Mouse (Mus musculus) embryonic facial prominence, embryonic 11.5 days (tissue): ENCODE results near the gene 2610301B20Rik. TPM values are rescaled to one million over a fixed set of nuclear protein-coding genes. Genes with fewer than 3 reads are reported as not detected.

Source experiments
- ATAC-seq: fragments of 200-750 bp; cut with Nextera tagmentation; replicated peaks from 2 replicates; pipeline ENCODE4 v1.8.0; 2017; ENCODE audit warnings: low read depth; ENCODE audit not compliant: insufficient number of reproducible peaks, low FRiP score, low TSS enrichment
- DNase-seq: peaks from one replicate; pipeline ENCODE4 v3.0.0-alpha.2; 2015; ENCODE audit warnings: low spot score
- H3K27ac ChIP-seq: fragments of 300-500 bp; sonication (generic); replicated peaks from 2 replicates; pipeline ENCODE4 v1.5.1; 2014; ENCODE audit warnings: mild to moderate bottlenecking, low read depth, low read length, control low read depth
- H3K27me3 ChIP-seq: fragments of 300-500 bp; sonication (generic); 2 replicates; pipeline ENCODE4 v1.6.1; 2014; ENCODE audit warnings: mild to moderate bottlenecking, low read length, moderate library complexity, mixed read lengths; ENCODE audit not compliant: control insufficient read depth, insufficient read depth
- H3K36me3 ChIP-seq: fragments of 300-500 bp; sonication (generic); replicated peaks from 2 replicates; pipeline ENCODE4 v1.6.1; 2014; ENCODE audit warnings: low read depth, mild to moderate bottlenecking, low read length, moderate library complexity, mixed read lengths; ENCODE audit not compliant: control insufficient read depth, insufficient read depth
- H3K4me1 ChIP-seq: fragments of 300-500 bp; sonication (generic); 2 replicates; pipeline ENCODE4 v1.6.1; 2014; ENCODE audit warnings: low read length, mixed read lengths; ENCODE audit not compliant: control insufficient read depth, insufficient read depth
- H3K4me2 ChIP-seq: fragments of 300-500 bp; sonication (generic); 2 replicates; pipeline ENCODE4 v1.6.1; 2014; ENCODE audit warnings: low read depth, mild to moderate bottlenecking, control low read depth, low read length, moderate library complexity
- H3K4me3 ChIP-seq: fragments of 300-500 bp; sonication (generic); 2 replicates; pipeline ENCODE4 v1.5.1; 2014; ENCODE audit warnings: low read depth, low read length, control low read depth
- H3K9ac ChIP-seq: fragments of 300-500 bp; sonication (generic); replicated peaks from 2 replicates; pipeline ENCODE4 v1.6.1; 2014; ENCODE audit warnings: mild to moderate bottlenecking, control low read depth, low read length
- H3K9me3 ChIP-seq: fragments of 300-500 bp; sonication (generic); replicated peaks from 2 replicates; pipeline ENCODE4 v1.6.1; 2016; ENCODE audit warnings: mild to moderate bottlenecking, low read length, inconsistent platforms, mixed read lengths; ENCODE audit not compliant: control insufficient read depth
- WGBS: fragments of 180-500 bp; shearing (Covaris S2); extraction: QIAGEN DNeasy Blood & Tissue Kit; methylation state at CpG from one replicate; pipeline ENCODE4 v1.1.7; 2014; 5-methylcytosine and 5-hydroxymethylcytosine counted together
- microRNA-seq: library from miRNA; unstranded; fragments of <30 nt; microRNA quantifications from one replicate; pipeline ENCODE4, GENCODE M21; 2016; ENCODE audit warnings: borderline number of aligned reads
- polyA plus RNA-seq: library from polyadenylated mRNA; unstranded; fragments of >200 nt; fragmentation: Nextera tagmentation; extraction: Ambion mirVana; gene quantifications from 2 replicates; pipeline ENCODE4 v1.2.1, GENCODE M21; 2014

Gene 2610301B20Rik
- polyA plus RNA-seq, 1 experiment from 2014 or later = 40.2 TPM

- Histone ChIP-seq H3K4me3 (no peak overlapping the region), H3K9ac (no peak overlapping the region), H3K27me3 (no peaks in the 10 kb centered on the region), H3K4me2 (no peak overlapping the region), H3K4me1 (no peaks in the 10 kb centered on the region), H3K36me3 (no peaks in the 10 kb centered on the region), H3K9me3 (no peaks in the 10 kb centered on the region), H3K27ac (no peak overlapping the region)
- ATAC-seq = no peak
- no peak for DNase-seq
- 42% methylated on average over 4 of the region's 4 CpGs for WGBS
These were observed 57.9 kb downstream of the 2610301B20Rik start for GRCm38 (mm10) chr4:10932091-10932745.

- Histone ChIP-seq H3K9me3 (no peaks in the 10 kb centered on the region), H3K4me3 (no peak overlapping the region), H3K27me3 (no peaks in the 10 kb centered on the region), H3K27ac (no peak overlapping the region), H3K4me2 (no peak overlapping the region), H3K9ac (no peak overlapping the region), H3K36me3 (no peaks in the 10 kb centered on the region), H3K4me1 (no peaks in the 10 kb centered on the region)
- 82% methylated on average over 5 of the region's 5 CpGs for WGBS
- ATAC-seq = no peak
- DNase-seq = no peak
These were observed 58.5 kb downstream of the 2610301B20Rik start for GRCm38 (mm10) chr4:10932782-10933181.

- DNase-seq (no peak), ATAC-seq (no peak)
- WGBS = 79% methylated on average over 4 of the region's 4 CpGs
- no peaks in the 10 kb centered on the region for H3K36me3 ChIP-seq
- H3K4me3 ChIP-seq = no peak overlapping the region
- no peak overlapping the region for H3K27ac ChIP-seq
- no peaks in the 10 kb centered on the region for H3K27me3 ChIP-seq
- H3K4me1 ChIP-seq = no peaks in the 10 kb centered on the region
- no peaks in the 10 kb centered on the region for H3K9me3 ChIP-seq
- no peak overlapping the region for H3K9ac ChIP-seq
- H3K4me2 ChIP-seq = no peak overlapping the region
These were observed 62.5 kb downstream of the 2610301B20Rik start for GRCm38 (mm10) chr4:10936766-10937165.

Small RNAs within 50 kb of the gene (microRNA-seq; reads per million reads assigned to microRNA genes)
- gene Mir3471-1 = not detected
- gene n-TSaga9 = 5.6 reads per million, percentile 4 among the genes with 10 or more reads in this experiment
